Mouse (Mus musculus) thymus, postnatal 25 days (tissue): ENCODE results near the gene Gm27021.

Experiments
- DNase-seq: peaks from one replicate; pipeline ENCODE4 v3.0.0; 2022

Gm27021 gene

DNA sequence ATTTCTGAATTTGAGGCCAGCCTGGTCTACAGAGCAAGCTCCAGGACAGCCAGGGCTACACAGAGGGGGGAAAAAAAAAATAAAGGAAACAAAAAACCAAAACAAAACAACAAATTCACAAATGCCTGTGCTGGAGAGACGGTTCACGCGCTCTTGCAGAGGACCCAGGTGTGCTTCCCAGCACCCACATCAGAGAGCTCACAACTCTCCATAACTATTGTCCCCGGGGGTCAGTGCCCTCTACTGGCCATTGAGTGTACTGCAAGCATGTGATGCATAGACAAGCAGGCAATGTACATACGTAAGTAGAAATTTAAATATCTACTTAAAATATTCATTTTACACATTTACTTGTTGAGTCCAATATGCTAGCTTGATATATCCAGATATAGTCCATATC is 73.3 kb downstream of the Gm27021 start:
- no peak for DNase-seq

DNA sequence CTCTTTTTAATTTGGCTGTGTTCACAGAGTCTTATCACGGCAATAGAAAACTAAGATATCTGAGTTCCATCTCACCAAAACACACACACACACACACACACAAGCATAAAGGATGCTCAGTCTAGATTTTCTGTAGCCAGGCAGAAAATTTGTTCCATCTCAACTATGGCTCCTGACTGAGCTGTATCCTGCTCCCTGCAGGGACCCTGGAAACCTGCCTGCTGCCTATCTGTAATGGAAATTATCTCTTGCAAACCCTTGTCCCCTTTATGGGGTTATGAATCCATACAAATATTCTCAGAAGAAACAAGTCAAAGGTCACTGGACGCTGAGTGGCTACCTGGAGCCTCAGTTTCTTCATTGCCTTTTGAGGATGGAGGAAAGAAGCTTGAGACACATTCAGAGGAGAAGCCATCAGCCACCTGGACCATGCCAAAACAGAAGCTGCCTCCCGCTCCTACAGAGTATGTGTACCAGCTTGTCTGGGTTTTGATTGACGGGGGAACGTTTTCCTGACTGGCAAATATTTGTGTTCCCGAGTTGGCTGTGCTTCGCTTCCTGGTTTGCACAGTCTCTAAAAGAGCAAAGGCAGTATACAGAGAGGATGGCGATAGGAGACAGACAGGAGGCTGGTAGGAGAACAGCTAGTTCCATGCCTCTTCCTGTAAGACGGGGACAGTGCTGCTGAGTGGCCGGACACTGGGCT is 76.1 kb downstream of the Gm27021 start:
- DNase-seq = no peak

DNA sequence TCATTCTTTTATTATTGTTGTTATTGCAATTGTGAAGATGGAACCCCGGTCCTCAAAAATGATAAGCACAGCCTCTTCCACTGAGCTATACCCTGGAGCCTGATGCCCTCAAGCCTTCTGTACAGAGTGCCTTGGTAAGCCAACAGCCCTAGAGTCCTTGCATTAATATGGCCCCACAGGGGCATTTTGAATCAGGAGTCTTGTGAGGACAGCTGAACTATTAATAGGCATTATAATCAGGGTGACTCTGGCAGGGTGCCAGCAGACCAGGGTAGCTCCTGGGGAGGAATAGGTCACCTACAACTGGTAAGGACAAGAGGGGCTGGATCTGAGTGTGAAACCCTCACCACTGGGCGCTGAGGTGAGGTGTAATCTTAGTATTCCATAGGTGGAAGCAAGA is 78.0 kb downstream of the Gm27021 start:
- no peak for DNase-seq

DNA sequence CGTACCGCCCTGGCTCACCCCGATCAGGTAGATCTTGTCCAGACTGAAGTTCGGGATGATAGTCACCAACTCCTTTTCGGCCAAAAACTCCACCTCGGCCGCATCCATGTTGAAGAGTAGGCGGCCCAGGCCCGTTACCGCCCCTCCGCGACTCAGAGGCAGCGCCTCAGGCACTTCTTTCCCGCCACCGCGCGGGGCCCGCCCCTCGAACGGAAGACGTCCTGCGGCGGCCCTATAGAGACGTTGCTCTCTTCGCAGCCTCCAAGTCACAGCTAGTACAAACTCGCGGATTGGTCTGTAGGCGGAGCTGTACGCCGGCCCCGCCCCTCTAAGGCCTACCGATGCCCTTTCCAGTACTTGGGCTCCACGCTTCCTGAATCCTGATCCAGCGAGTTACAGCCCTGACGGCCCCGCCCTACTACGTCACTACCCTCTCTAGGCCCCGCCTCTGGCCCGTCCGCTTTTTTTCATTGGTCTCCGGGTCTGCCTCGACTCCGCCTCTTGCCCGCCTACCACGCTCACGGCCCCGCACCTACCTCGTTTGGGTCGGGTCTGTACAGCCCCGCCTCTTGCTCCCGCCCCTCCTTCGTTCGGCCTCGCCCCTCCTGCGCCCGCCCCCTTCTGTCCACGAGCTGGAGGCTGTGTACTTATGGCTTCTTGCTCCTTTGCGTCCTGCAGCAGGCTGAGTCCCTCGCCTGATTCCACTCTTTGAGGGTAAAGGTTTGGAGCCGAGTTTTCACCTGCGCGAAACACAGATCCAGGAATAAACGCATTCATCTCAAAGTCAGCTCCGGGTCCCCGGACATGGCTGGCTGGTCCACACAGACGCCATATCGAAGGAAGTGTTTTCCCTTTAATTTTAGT is 78.7 kb downstream of the Gm27021 start, which contains the start of gene Gins2:
TSS of gene Gins2 (minus strand) at position 397 of the 864 bp plus-strand sequence.
- DNase-seq = peak; percentile 99

DNA sequence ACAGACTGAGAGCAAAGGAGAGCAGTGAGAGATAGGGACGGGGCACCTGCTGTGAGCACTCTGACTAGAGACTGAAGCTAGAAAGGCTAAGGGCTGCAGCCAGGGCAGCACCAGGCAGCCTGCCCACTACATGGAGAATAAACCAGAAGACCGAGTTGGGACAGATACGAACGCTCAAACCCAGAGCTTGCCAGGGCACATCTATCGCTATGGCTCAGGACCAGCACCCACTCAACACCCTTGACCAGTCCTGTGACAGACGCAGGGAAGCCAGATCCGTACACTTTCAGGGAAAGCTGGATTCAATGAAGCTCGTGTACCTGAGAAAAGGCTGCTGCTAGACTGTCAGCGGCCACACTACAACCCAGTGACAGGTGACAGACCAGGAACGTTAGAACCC is 82.4 kb downstream of the Gm27021 start:
- DNase-seq = no peak

DNA sequence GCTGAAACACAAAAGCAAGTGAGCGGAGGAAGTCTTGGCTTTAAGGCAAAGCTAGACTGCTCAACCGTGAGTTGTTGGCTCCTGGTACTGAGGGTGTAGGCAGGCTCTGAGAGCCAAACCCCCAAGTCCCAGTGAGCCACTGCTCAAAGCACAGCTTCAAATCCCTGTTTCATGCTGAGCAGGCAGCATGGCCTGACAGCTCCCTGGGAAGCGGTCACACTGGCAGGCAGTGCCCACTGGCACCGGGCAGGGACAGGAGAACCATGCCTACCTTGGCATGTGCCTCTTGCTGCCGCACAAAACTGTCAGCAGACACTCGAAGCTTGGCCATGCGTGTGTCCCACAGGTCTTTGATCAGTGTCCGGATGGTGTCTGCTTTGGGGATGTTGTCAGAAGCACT is 86.1 kb downstream of the Gm27021 start:
- no peak for DNase-seq

DNA sequence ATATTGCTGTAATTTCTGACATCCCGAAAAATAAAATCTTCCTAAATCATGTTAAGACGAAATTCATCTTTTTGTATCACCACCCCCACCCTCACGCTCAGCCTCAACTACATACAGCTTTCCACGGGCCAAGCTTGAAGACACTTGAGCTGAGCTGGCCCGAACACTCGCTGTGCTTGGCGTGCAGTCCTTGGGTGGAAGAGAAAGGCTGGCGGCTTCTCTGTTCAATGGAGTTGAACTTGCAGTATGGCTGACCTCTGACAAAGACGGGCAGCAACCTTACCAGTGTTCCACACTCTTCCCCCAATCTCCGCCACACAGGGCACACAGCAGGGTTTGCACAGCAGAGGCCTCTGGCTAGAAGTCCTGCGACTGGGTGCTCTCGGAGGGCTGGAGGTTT is 86.5 kb downstream of the Gm27021 start:
- no peak for DNase-seq

DNA sequence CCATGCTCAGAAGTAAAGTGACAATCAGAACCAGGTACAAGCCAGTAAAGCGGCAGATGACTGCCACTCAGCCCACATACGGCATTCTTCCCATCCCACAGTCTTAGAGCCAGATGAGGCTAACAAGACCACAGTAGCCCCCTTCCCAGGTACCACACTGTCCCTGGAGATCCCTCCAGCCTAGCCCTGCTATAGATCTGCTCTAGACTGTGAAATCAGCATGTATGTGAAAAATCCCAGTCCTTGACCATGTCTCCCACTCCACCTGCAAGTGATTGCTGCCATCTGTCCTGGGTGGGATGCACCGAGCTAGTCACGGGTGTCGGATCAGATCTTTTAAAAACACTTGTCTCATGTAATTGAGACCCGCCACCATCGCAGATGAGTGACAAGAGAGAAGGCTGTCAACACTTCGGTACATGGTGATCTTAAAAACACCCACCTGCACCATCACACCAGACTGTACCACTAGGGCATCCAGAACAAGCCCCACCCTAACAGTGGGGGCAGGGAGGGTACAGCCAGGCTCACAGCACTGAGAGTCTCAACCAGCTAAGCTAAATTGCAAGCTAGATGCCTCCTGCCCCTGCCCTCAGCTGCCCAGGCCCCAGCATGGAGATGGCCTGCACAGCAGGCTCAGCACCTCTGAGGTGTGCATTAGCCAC is 87.4 kb downstream of the Gm27021 start:
- no peak for DNase-seq

DNA sequence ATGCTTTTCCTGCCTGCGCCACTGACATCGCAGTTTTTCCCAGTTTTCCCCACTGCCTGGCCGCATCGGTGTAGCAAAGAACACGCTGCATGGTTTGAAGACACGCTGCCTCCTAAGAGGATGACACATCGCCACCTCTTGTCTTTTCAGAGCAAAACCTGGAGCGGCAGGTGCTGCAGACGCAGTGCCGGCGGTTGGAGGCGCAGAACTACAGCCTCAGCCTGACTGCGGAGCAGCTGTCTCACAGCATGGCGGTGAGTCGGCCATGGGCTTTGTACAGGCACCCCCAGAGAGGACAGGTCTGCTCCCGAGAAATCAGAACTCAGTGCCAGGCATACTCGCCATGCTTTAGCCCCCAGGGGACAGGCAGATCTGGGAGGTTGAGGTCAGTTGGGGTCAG is 90.1 kb downstream of the Gm27021 start:
- DNase-seq = no peak

DNA sequence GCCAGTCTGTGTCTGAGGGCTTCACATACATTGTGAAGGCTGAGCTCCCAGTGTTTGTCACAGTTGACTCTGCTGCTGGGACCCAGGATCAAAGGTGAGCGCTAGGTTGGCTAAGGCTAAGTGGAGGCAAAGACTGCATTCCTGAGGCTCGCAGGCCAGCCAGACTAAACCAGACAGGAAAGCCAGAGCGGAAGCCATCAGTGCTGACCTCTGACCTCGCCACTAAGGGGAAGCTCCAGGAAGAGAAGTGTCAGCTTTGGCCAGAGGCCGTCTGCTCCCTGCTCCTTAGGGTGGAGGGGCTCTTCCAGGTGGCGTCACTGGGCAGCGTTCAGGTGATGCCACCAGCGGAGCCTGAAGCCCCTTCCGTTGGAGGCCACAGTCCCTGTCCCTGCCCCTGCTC is 92.1 kb downstream of the Gm27021 start:
- no peak for DNase-seq

DNA sequence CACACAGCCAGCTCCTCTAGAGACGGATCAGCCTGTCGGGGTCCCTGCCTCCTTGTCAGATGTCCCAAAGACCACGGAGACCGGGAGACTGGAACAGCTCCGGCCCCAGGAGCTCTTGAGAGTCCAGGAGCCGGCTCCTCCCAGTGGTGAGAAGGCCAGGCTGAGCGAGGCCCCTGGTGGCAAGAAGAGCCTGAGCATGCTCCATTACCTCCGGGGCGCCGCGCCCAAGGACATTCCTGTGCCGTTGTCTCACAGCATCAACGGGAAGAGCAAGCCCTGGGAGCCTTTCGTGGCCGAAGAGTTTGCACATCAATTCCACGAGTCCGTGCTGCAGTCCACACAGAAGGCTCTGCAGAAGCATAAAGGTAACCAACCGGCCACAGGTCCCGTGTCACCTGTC is 92.9 kb downstream of the Gm27021 start:
- DNase-seq = no peak

DNA sequence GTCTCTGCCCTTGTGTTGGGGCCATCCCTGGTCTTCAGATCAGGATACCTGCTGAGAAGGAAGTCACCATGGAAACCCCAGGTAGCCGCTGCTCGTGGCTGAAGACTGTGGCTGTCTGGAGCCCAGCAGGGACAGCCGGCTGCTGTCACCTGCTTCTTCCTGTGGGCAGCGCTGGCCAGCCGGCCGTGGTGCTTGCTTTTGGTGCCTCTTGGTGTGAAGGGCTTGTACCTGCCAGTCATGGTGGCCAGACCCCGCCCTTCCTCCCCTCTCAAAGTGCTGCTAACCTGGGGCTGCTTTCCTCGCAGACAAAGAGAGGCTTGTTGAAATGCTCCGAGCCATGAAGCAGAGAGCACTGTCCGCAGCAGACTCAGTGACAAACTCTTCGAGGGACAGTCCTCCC is 94.0 kb downstream of the Gm27021 start:
- no peak for DNase-seq

DNA sequence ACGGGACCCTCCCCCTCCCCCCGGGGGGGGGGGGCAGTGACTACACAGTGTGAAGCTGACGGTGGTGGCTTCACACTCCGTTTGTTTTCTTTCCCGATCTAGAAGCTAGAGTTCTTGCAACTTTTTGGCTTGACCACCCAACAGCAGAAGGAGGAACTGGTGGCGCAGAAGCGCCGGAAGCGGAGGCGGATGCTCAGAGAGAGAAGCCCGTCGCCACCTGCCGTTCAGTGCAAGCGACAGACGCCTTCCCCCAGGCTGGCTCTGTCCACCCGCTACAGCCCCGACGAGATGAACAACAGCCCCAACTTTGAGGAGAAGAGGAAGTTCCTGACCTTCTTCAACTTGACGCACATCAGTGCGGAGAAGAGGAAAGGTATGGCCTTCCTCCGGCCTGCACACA is 95.3 kb downstream of the Gm27021 start:
- peak; percentile 44 for DNase-seq

DNA sequence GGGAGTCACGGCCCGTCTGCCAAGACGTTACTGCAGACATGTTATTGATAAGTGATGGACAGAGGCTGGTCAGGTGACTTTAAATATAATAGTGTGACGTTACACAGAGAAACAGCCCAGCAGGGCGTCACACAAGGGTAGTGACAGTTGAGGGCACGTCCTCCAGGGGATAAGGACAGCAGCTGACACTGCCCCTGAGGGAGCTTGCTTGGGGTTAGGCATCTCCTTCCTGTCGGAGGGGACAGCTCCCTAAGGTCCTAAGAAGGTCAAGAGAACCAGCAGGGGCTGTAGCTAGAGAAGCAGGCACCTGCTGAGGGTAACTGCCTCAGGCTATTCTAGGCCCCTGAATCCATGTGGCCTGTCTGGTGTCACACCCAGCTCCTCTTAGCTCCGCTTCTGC is 96.3 kb downstream of the Gm27021 start:
- no peak for DNase-seq

DNA sequence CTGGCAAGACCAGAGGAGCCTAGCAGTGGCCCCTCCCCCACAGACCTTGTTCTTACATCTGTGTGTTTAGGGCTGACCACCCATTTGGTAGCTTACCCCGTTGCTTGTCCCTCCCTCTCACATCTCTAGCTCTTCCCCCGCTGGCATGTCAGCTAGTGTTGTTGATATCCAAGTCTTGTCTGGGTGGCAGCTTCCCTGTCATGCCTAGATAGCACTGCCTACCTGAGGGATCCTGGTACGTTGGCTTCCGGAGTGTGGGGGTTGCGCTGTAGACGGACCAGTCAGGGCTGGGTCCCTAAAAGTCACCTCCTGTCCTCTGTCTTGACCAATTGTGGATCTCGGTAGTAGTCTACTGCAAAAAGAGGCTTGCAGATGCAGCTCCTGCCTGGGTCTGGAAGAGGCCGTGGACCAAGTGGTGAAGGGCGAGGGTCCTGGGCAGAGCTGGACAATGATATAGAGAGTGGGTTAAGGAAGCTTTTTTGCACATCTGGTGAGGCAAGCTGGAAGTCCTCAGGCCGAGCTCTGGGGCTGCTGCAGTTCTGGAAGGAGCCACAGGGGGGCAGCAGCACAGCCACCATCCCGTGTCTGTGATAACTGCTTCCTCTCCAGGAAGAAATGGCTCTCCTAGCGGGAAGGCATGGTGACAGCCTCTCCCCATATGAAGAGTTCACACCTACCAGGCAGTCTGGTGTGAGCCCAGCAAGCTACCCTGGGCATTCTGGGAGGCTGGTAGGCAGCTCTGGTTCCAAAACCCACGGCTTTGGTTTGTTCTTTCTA is 97.8 kb downstream of the Gm27021 start:
- DNase-seq = peak; percentile 78

DNA sequence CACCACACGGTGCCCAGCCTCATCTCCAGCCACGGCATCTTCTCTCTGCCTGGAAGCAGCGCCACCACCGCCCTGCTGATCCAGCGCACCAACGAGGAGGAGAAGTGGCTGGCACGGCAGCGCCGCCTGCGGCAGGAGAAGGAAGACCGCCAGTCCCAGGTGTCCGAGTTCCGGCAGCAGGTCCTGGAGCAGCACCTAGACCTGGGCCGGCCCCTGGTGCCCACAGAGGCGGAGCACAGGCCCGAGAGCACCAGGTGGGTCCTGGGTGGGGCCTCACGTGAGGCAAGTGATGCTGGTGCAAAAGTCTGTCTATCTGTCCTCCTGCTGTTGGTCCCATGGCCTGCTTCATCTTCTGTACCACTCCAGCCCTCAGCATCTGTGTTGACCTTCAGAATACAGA is 98.8 kb downstream of the Gm27021 start:
- no peak for DNase-seq

DNA sequence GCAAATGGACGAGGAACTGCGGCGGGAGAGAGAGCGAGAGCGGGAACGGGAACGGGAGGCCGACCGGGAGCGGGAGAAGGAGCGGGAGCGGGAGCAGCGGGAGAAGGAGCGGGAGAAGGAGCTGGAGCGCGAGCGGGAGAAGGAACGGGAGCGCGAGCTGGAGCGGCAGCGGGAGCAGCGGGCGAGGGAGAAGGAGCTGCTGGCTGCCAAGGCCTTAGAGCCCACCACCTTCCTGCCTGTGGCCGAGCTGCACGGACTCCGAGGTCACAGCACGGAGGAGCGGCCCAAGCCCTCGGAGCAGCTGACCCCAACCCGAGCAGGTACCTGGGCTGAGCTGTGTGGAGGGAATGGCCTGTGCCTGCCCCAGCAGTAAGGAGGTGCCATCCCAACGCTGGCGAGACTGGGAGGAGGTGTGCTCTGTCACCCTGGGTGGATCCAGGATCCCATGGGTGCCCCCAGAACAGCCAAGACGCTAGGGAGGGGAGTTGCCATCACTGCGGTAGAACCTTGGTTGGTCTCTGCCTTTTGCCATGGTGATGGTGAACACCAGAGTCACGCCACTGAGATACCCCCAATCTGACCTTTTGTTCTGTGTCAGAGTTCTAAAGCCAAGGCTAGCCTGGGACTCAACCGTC is 99.6 kb downstream of the Gm27021 start:
- no peak for DNase-seq

DNA sequence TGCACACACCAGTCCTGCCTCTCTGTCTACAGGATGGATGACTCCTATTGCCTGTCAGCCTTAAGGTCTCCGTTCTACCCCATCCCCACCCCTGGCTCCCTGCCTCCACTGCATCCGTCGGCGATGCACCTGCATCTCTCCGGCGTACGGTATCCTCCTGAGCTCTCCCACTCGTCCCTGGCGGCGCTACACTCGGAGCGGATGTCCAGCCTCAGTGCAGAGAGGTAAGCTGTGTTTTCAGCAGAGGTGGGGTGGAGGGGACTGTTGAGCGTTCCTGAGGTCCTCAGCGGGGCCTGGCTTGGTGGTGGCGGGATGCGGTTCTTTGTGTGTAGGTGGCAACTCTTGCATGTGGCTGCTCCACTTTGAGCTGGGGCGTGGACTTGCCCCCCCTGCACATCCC is 100.1 kb downstream of the Gm27021 start:
- DNase-seq = no peak

DNA sequence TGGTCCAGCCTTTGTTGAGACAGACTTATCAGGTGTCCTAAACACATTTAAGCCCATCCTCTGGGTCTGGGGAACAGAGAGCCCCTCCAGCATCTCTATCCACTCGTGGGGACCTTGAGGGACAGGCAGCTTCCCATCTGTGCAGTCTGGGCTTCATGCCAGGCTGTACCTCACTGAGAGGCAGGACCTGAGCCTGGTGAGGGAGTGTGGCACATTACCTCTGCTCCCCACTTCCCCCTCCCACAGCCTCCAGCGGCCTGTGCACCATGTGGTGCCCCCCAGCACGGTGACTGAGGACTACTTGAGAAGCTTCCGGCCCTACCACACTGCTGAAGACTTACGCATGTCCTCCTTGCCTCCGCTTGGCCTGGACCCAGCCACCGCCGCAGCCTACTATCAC is 101.2 kb downstream of the Gm27021 start:
- DNase-seq = no peak

DNA sequence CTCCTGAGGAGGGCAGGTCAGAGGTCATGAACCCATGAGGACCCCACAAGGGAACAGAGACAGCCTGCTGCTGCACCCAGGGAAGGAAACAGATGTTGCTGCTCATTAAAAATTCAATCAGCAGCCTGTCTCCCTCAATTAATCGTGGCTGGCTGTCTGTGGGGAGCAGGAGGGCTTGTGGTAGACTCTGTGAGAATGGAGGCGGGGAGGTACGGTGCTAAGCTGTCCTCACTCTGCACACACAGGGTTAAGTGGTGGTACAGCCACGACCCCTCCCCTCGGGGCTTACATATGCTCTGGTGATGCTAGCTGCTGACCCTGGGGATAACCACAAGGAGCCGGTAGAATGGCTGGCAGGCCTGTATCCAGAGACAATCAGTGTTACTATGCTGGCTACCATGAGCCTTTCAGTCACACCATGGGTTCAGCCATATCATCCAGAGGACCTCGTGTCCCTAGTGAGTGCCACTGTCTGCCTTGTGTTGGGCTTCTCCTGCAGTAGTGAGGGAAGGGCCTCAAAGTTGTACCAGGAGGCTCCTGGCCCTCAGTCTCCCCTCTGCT is 102.6 kb downstream of the Gm27021 start:
- DNase-seq = no peak

DNA sequence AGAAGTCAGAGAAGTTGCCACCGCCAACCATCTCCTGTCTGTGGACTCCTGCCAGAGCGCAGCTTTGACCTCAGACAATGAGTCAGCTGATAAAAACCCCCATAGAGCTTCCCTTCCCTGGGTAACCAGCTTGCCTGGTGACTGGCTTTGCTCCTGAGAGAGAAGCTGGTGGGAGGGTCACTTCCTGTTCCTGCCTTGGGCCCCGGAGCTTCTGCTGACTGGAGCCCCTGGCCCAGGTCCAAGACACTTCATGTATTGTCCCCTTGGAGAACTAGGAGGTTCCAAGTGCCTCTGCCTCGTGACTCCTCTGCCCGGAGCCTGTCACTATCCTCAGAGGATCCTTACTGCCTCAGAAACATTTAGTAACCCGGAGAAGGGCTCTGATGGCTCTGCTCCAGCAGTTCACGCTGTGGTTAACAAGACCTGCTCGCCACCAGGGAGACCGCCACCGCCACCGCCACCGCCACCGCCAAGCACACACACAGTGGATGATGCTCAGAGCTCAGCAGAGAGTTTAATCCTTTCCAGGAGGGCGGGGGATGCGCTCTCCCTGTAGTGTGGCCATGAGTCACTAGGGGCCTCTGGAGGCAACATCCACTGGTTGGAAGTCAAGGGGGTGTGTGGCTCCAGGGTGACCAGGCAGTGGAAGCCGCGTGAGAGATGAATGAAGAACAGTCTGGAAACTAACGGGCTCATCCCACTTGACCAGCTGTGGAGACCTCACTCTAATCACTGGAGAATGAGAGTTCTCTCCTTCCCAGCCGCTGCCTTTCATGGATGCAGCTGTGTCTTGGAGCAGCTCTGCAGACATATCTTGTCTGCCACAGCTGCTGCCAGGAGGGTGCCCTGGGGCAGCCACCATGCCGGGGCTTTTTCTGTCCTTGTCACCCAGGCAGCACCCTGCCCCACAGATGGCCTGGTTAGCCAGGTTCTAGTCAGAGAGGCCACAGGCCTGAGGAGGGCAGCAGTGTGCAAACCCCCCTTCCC is 103.7 kb downstream of the Gm27021 start:
- DNase-seq = peak; percentile 41
